Mouse (Mus musculus) liver, adult 2 months (tissue): ENCODE measurements at regions not wholly inside any gene's neighbourhood (a gene's known extent, or its start where the extent isn't known, plus 50 kb on each side); places are given as distances from the start of the nearest gene placed in this dataset.

ENCODE experiments used
- CTCF ChIP-seq: fragments of 200-500 bp; IDR thresholded peaks from 2 replicates; pipeline ENCODE4 v1.5.1; 2011; ENCODE audit warnings: low read depth, low read length, control low read depth
- POLR2A ChIP-seq: fragments of 200-500 bp; IDR thresholded peaks from 2 replicates; pipeline ENCODE4 v1.6.1; 2011; ENCODE audit warnings: low read length, control low read depth; ENCODE audit not compliant: insufficient read depth; ENCODE audit errors: extremely low read depth

GRCm38 (mm10) chr19:14795910-14796309 lies 198.1 kb upstream of the Tle4 start:
- TF ChIP-seq POLR2A: no peak
- TF ChIP-seq CTCF: no peak
